Comparison of ENCODE assay signal across 24 mouse cellular contexts in genomic region chr8:93819929-93820328, GRCm38 (mm10). TPM values are rescaled to one million over a fixed set of nuclear protein-coding genes. Genes with fewer than 3 reads are reported as not detected.
DNase-seq lines count a peak whose midpoint lies in the region; ATAC-seq and TF ChIP-seq lines count a peak whose summit lies in the region.
"Had no signal": no experiment of that assay in that cellular context is flagged by ENCODE, and none has a peak within 500 bp of the region (broad histone marks: within the 10 kb centered on the region; RNA-seq: fewer than 3 reads in every experiment).

No protein-coding gene starts in this region.

- no peaks in the 10 kb centered on the region for H3K36me3 ChIP-seq in intestine, embryonic 14.5 days (ENCODE audit: control insufficient read depth, insufficient read depth, low read length)
- no peaks in the 10 kb centered on the region for H3K36me3 ChIP-seq in intestine, embryonic 15.5 days
- no peaks in the 10 kb centered on the region for H3K36me3 ChIP-seq in midbrain, embryonic 11.5 days (ENCODE audit: control insufficient read depth, insufficient read depth, low read length)
- peaks cover 62% of the 10 kb centered on the region for H3K36me3 ChIP-seq in midbrain, embryonic 14.5 days (ENCODE audit: control insufficient read depth, insufficient read depth, low read length)
- H3K36me3 ChIP-seq in stomach, postnatal 0 days (ENCODE audit: control insufficient read depth, insufficient read depth, low read length): no peaks in the 10 kb centered on the region
- H3K36me3 ChIP-seq: limb, embryonic 12.5 days; liver, embryonic 12.5 days had no signal

- H3K4me1 ChIP-seq in intestine, embryonic 14.5 days (replicated peaks; ENCODE audit: control insufficient read depth, insufficient read depth, low read length): peaks cover 4% of the 10 kb centered on the region; the same call in 1 of the 2 replicates
- H3K4me1 ChIP-seq in intestine, embryonic 15.5 days (replicated peaks): peaks cover 6% of the 10 kb centered on the region; the same call in 1 of the 2 replicates
- no peaks in the 10 kb centered on the region; the same call in 1 of the 2 replicates for H3K4me1 ChIP-seq in midbrain, embryonic 11.5 days (ENCODE audit: control insufficient read depth, insufficient read depth, low read length)
- peaks cover 11% of the 10 kb centered on the region for H3K4me1 ChIP-seq in midbrain, embryonic 14.5 days (ENCODE audit: control insufficient read depth, insufficient read depth, low read length)
- no peaks in the 10 kb centered on the region for H3K4me1 ChIP-seq in stomach, postnatal 0 days (replicated peaks; ENCODE audit: control insufficient read depth, insufficient read depth)
- H3K4me1 ChIP-seq: liver, embryonic 12.5 days had no signal

- H3K27me3 ChIP-seq in intestine, embryonic 14.5 days (replicated peaks; ENCODE audit: control insufficient read depth, insufficient read depth, low read length): no peaks in the 10 kb centered on the region
- no peaks in the 10 kb centered on the region for H3K27me3 ChIP-seq in intestine, embryonic 15.5 days (replicated peaks)
- H3K27me3 ChIP-seq in midbrain, embryonic 11.5 days (ENCODE audit: control insufficient read depth, insufficient read depth, low read length): no peaks in the 10 kb centered on the region
- H3K27me3 ChIP-seq in midbrain, embryonic 14.5 days (ENCODE audit: control insufficient read depth, insufficient read depth, low read length): no peaks in the 10 kb centered on the region
- no peaks in the 10 kb centered on the region for H3K27me3 ChIP-seq in stomach, postnatal 0 days (ENCODE audit: control insufficient read depth, insufficient read depth, low read length)
- H3K27me3 ChIP-seq: hindbrain, embryonic 15.5 days; midbrain, embryonic 12.5 days had no signal

- DNase-seq in cerebellum, adult 9-10 months: peak; percentile 33
- no peak for DNase-seq in cerebellum, adult 11 months
- peak; percentile 31 for DNase-seq in intestine, embryonic 14.5 days (ENCODE audit: low spot score)
- peak; percentile 17 for DNase-seq in midbrain, embryonic 11.5 days (ENCODE audit: low spot score, missing footprints)
- no peak for DNase-seq in midbrain, embryonic 14.5 days
- DNase-seq in stomach, postnatal 0 days (ENCODE audit: low spot score): peak; percentile 7
- DNase-seq: adrenal gland, postnatal 10 days; forebrain, postnatal 0 days; gastrocnemius, postnatal 36 days; heart, postnatal 36 days; kidney, adult 9 months; kidney, postnatal 14 days; lung, adult 2 months; lung, postnatal 14 days; right cerebral cortex, postnatal 25 days; thymus, adult 2 months; thymus, postnatal 4 days had no signal

- no peak for TF ChIP-seq EP300 in stomach, postnatal 0 days (optimal IDR thresholded peaks at IDR 0.05)

- H3K4me2 ChIP-seq in intestine, embryonic 14.5 days (ENCODE audit: low read length): no peak overlapping the region
- H3K4me2 ChIP-seq in intestine, embryonic 15.5 days (replicated peaks): no peak overlapping the region
- no peak overlapping the region for H3K4me2 ChIP-seq in midbrain, embryonic 11.5 days
- H3K4me2 ChIP-seq in midbrain, embryonic 14.5 days (ENCODE audit: low read length): no peak overlapping the region
- H3K4me2 ChIP-seq in stomach, postnatal 0 days (replicated peaks; ENCODE audit: low read depth): no peak overlapping the region
- H3K4me2 ChIP-seq: hindbrain, embryonic 15.5 days; limb, embryonic 12.5 days; liver, embryonic 12.5 days; midbrain, embryonic 12.5 days had no signal

- no peak overlapping the region for H3K27ac ChIP-seq in intestine, embryonic 14.5 days (ENCODE audit: low read depth)
- no peak overlapping the region for H3K27ac ChIP-seq in intestine, embryonic 15.5 days
- no peak overlapping the region for H3K27ac ChIP-seq in midbrain, embryonic 11.5 days (ENCODE audit: low read depth, low read length)
- H3K27ac ChIP-seq in midbrain, embryonic 14.5 days (replicated peaks; ENCODE audit: low read depth, low read length): no peak overlapping the region
- H3K27ac ChIP-seq in stomach, postnatal 0 days (replicated peaks): no peak overlapping the region
- H3K27ac ChIP-seq: forebrain, embryonic 10.5 days; hindbrain, embryonic 15.5 days; limb, embryonic 12.5 days; liver, embryonic 12.5 days; midbrain, embryonic 12.5 days had no signal

- no peak overlapping the region for H3K9ac ChIP-seq in intestine, embryonic 14.5 days (ENCODE audit: low read length)
- no peak overlapping the region for H3K9ac ChIP-seq in intestine, embryonic 15.5 days
- no peak overlapping the region for H3K9ac ChIP-seq in midbrain, embryonic 11.5 days (ENCODE audit: low read length)
- no peak overlapping the region for H3K9ac ChIP-seq in midbrain, embryonic 14.5 days (replicated peaks; ENCODE audit: low read length)
- H3K9ac ChIP-seq in stomach, postnatal 0 days (ENCODE audit: low read length): no peak overlapping the region
- H3K9ac ChIP-seq: forebrain, postnatal 0 days; hindbrain, embryonic 15.5 days; limb, embryonic 12.5 days; liver, embryonic 12.5 days; midbrain, embryonic 12.5 days had no signal

- H3K9me3 ChIP-seq in intestine, embryonic 14.5 days (ENCODE audit: control insufficient read depth, low read length): no peaks in the 10 kb centered on the region
- H3K9me3 ChIP-seq in intestine, embryonic 15.5 days: no peaks in the 10 kb centered on the region
- H3K9me3 ChIP-seq in midbrain, embryonic 11.5 days (ENCODE audit: control insufficient read depth, low read length): no peaks in the 10 kb centered on the region
- no peaks in the 10 kb centered on the region for H3K9me3 ChIP-seq in midbrain, embryonic 14.5 days (ENCODE audit: control insufficient read depth, low read length)
- H3K9me3 ChIP-seq in stomach, postnatal 0 days (ENCODE audit: control insufficient read depth, low read length): no peaks in the 10 kb centered on the region
- H3K9me3 ChIP-seq: forebrain, embryonic 10.5 days; hindbrain, embryonic 15.5 days; limb, embryonic 12.5 days; liver, embryonic 12.5 days; midbrain, embryonic 12.5 days had no signal

- WGBS in intestine, embryonic 14.5 days: 85% methylated on average over 4 of the region's 4 CpGs
- 86% methylated on average over 4 of the region's 4 CpGs for WGBS in intestine, embryonic 15.5 days
- 77% methylated on average over 4 of the region's 4 CpGs for WGBS in midbrain, embryonic 11.5 days
- WGBS in midbrain, embryonic 14.5 days: 92% methylated on average over 4 of the region's 4 CpGs
- 85% methylated on average over 4 of the region's 4 CpGs for WGBS in stomach, postnatal 0 days

- TF ChIP-seq CTCF in stomach, postnatal 0 days (IDR thresholded peaks at IDR 0.05; ENCODE audit: low read depth): no peak

- H3K4me3 ChIP-seq in intestine, embryonic 14.5 days (ENCODE audit: low read depth, low read length): no peak overlapping the region
- no peak overlapping the region for H3K4me3 ChIP-seq in intestine, embryonic 15.5 days (replicated peaks)
- H3K4me3 ChIP-seq in midbrain, embryonic 11.5 days (ENCODE audit: low read depth, low read length): no peak overlapping the region
- no peak overlapping the region for H3K4me3 ChIP-seq in midbrain, embryonic 14.5 days (replicated peaks; ENCODE audit: low read depth, low read length)
- no peak overlapping the region for H3K4me3 ChIP-seq in stomach, postnatal 0 days (ENCODE audit: low read depth, low read length)
- H3K4me3 ChIP-seq: forebrain, embryonic 10.5 days; hindbrain, embryonic 15.5 days; limb, embryonic 12.5 days; liver, embryonic 12.5 days; midbrain, embryonic 12.5 days had no signal

- ATAC-seq in intestine, embryonic 14.5 days (replicated peaks; ENCODE audit: low FRiP score, low TSS enrichment, low read depth): no peak
- ATAC-seq in intestine, embryonic 15.5 days: no peak
- no peak for ATAC-seq in midbrain, embryonic 11.5 days (ENCODE audit: low FRiP score)
- no peak for ATAC-seq in midbrain, embryonic 14.5 days (ENCODE audit: low FRiP score, low TSS enrichment)
- no peak for ATAC-seq in stomach, postnatal 0 days (ENCODE audit: low FRiP score, low TSS enrichment)
- ATAC-seq: forebrain, postnatal 0 days; intestine, embryonic 16.5 days; liver, embryonic 12.5 days had no signal

RNA-seq across cellular contexts. Expression of gene Gnao1, which starts 10.2 kb away (rescaled TPM):
- polyA plus RNA-seq in intestine, embryonic 14.5 days (2014; fragmentation: Nextera tagmentation; extraction: Ambion mirVana): 14.3 and 14.8 TPM in 2 replicates
- 13.8 TPM in 2 replicates for polyA plus RNA-seq in intestine, embryonic 15.5 days (2015; fragmentation: Nextera tagmentation; extraction: Ambion mirVana)
- polyA plus RNA-seq in midbrain, embryonic 11.5 days (2014; fragmentation: Nextera tagmentation; extraction: Ambion mirVana): 32.1 and 35.1 TPM in 2 replicates
- 179 and 213 TPM in 2 replicates for polyA plus RNA-seq in midbrain, embryonic 14.5 days (2014; fragmentation: Nextera tagmentation; extraction: Ambion mirVana)
- 7.2 and 9.5 TPM in 2 replicates for polyA plus RNA-seq in stomach, postnatal 0 days (2015; fragmentation: Nextera tagmentation; extraction: Ambion mirVana)

Comparison
In these comparisons a context has a peak if more than half of its experiments do, and no peak if none do; other contexts are left out.
1. DNase-seq: peak in cerebellum, adult 9-10 months (single experiment), intestine, embryonic 14.5 days (single experiment), midbrain, embryonic 11.5 days (single experiment) and stomach, postnatal 0 days (single experiment); none in cerebellum, adult 11 months (single experiment) and midbrain, embryonic 14.5 days (single experiment).